Mouse (Mus musculus) lung, adult 2 months (tissue): Measurements from ENCODE around the gene Jdp2.

ENCODE experiments used
- CTCF ChIP-seq: fragments of 200-500 bp; IDR thresholded peaks from 2 replicates; pipeline ENCODE4 v1.5.1; 2011; ENCODE audit warnings: mild to moderate bottlenecking, low read length, control low read depth; ENCODE audit not compliant: insufficient read depth
- POLR2A ChIP-seq: fragments of 200-500 bp; IDR thresholded peaks from 2 replicates; pipeline ENCODE4 v1.6.1; 2011; ENCODE audit warnings: low read depth, mild to moderate bottlenecking, control low read depth, low read length, borderline replicate concordance; ENCODE audit errors: extremely low read depth

GRCm38 (mm10) chr12:85670080-85670479, 71.3 kb downstream of the Jdp2 start:
- TF ChIP-seq POLR2A (no peak), CTCF (no peak)
